Mouse (Mus musculus) hindbrain, embryonic 14.5 days (tissue): ENCODE results near the gene Rabac1. TPM values are rescaled to one million over a fixed set of nuclear protein-coding genes. Genes with fewer than 3 reads are reported as not detected.

ENCODE experiments used
- ATAC-seq: fragments of 200-750 bp; cut with Nextera tagmentation; 2 replicates; pipeline ENCODE4 v1.8.0; 2017; ENCODE audit warnings: moderate number of reproducible peaks, mild to moderate bottlenecking, moderate TSS enrichment, moderate library complexity; ENCODE audit not compliant: low FRiP score
- DNase-seq: peaks from one replicate; pipeline ENCODE4 v3.0.0-alpha.2; 2015; ENCODE audit warnings: low spot score
- H3K27ac ChIP-seq: fragments of 300-500 bp; sonication (generic); 2 replicates; pipeline ENCODE4 v1.5.1; 2014; ENCODE audit warnings: mild to moderate bottlenecking, moderate library complexity
- H3K27me3 ChIP-seq: fragments of 300-500 bp; sonication (generic); 2 replicates; pipeline ENCODE4 v1.6.1; 2014; ENCODE audit warnings: mild to moderate bottlenecking, low read length, mixed read lengths; ENCODE audit not compliant: control insufficient read depth, insufficient read depth
- H3K36me3 ChIP-seq: fragments of 300-500 bp; sonication (generic); replicated peaks from 2 replicates; pipeline ENCODE4 v1.6.1; 2014; ENCODE audit not compliant: control insufficient read depth, insufficient read depth
- H3K4me1 ChIP-seq: fragments of 300-500 bp; sonication (generic); replicated peaks from 2 replicates; pipeline ENCODE4 v1.6.1; 2014; ENCODE audit warnings: antibody characterized with exemption, low read length, mixed read lengths; ENCODE audit not compliant: control insufficient read depth, insufficient read depth
- H3K4me2 ChIP-seq: fragments of 300-500 bp; sonication (generic); replicated peaks from 2 replicates; pipeline ENCODE4 v1.6.1; 2014; ENCODE audit warnings: mild to moderate bottlenecking, moderate library complexity
- H3K4me3 ChIP-seq: fragments of 300-500 bp; sonication (generic); replicated peaks from 2 replicates; pipeline ENCODE4 v1.5.1; 2014; ENCODE audit warnings: mild to moderate bottlenecking, low read length
- H3K9ac ChIP-seq: fragments of 300-500 bp; sonication (generic); 2 replicates; pipeline ENCODE4 v1.6.1; 2014
- H3K9me3 ChIP-seq: fragments of 300-500 bp; sonication (generic); 2 replicates; pipeline ENCODE4 v1.6.1; 2016; ENCODE audit warnings: low read length; ENCODE audit not compliant: control insufficient read depth
- WGBS: fragments of 180-500 bp; shearing (Covaris S2); extraction: QIAGEN DNeasy Blood & Tissue Kit; methylation state at CpG from one replicate; pipeline ENCODE4 v1.1.7; 2014; 5-methylcytosine and 5-hydroxymethylcytosine counted together
- polyA plus RNA-seq: library from polyadenylated mRNA; unstranded; fragments of >200 nt; fragmentation: Nextera tagmentation; extraction: Ambion mirVana; gene quantifications from 2 replicates; pipeline ENCODE4 v1.2.1, GENCODE M21; 2014

The Rabac1 gene
- polyA plus RNA-seq = 331 and 332 TPM in 2 replicates

GRCm38 (mm10) chr7:24971972-24972893 lies at the start of gene Rabac1:
Gene Rabac1 (minus strand): TSS chr7:24972754.
- Histone ChIP-seq H3K9me3 (no peaks in the 10 kb centered on the region), H3K4me3 (peak within 1 kb of the TSS; percentile 60), H3K4me1 (peaks cover 9% of the 10 kb centered on the region; the same call in 1 of the 2 replicates), H3K27me3 (no peaks in the 10 kb centered on the region), H3K9ac (peak within 1 kb of the TSS; percentile 71), H3K27ac (peak within 1 kb of the TSS; percentile 74), H3K4me2 (peak within 1 kb of the TSS; percentile 68), H3K36me3 (peaks cover 14% of the 10 kb centered on the region)
- WGBS = 0% methylated on average over 45 of the region's 45 CpGs
- peak; percentile 94 for DNase-seq
- ATAC-seq = peak; percentile 92

- Histone ChIP-seq H3K4me1 (peaks cover 44% of the 10 kb centered on the region), H3K27me3 (no peaks in the 10 kb centered on the region; the same call in 1 of the 2 replicates), H3K36me3 (peaks cover 54% of the 10 kb centered on the region), H3K4me2 (no peak overlapping the region), H3K9me3 (no peaks in the 10 kb centered on the region), H3K4me3 (no peak overlapping the region), H3K9ac (no peak overlapping the region), H3K27ac (no peak overlapping the region)
- WGBS = 68% methylated on average over 7 of the region's 7 CpGs
- DNase-seq (no peak), ATAC-seq (no peak)
Measured at GRCm38 (mm10) chr7:25011592-25011991, 39.0 kb upstream of the Rabac1 start.

GRCm38 (mm10) chr7:25010090-25010913 lies 37.7 kb upstream of the Rabac1 start:
- 2% methylated on average over 82 of the region's 97 CpGs for WGBS

GRCm38 (mm10) chr7:25009099-25009700 lies 36.6 kb upstream of the Rabac1 start:
- peak overlapping the region; percentile 66 for H3K9ac ChIP-seq
- H3K36me3 ChIP-seq = peaks cover 30% of the 10 kb centered on the region
- H3K27ac ChIP-seq = peak overlapping the region; percentile 99
- ATAC-seq (peak; percentile 7; the same call in 1 of the 2 replicates), DNase-seq (peak; percentile 74)
- H3K4me1 ChIP-seq = peaks cover 51% of the 10 kb centered on the region
- WGBS = 4% methylated on average over 20 of the region's 20 CpGs
- H3K9me3 ChIP-seq = no peaks in the 10 kb centered on the region
- peak overlapping the region; percentile 24 for H3K4me3 ChIP-seq
- peak overlapping the region; percentile 65 for H3K4me2 ChIP-seq
- H3K27me3 ChIP-seq = no peaks in the 10 kb centered on the region; the same call in 1 of the 2 replicates

More at GRCm38 (mm10) chr7:25010090-25010913, 37.7 kb upstream of the Rabac1 start:
- H3K9ac ChIP-seq = peak overlapping the region; percentile 66
- peak overlapping the region; percentile 65 for H3K4me2 ChIP-seq
- no peaks in the 10 kb centered on the region for H3K9me3 ChIP-seq
- DNase-seq (peak; percentile 68), ATAC-seq (no peak)
- H3K36me3 ChIP-seq = peaks cover 41% of the 10 kb centered on the region
- H3K27ac ChIP-seq = peak overlapping the region; percentile 99
- no peaks in the 10 kb centered on the region; the same call in 1 of the 2 replicates for H3K27me3 ChIP-seq
- H3K4me3 ChIP-seq = peak overlapping the region; percentile 24
- peaks cover 51% of the 10 kb centered on the region for H3K4me1 ChIP-seq

DNA sequence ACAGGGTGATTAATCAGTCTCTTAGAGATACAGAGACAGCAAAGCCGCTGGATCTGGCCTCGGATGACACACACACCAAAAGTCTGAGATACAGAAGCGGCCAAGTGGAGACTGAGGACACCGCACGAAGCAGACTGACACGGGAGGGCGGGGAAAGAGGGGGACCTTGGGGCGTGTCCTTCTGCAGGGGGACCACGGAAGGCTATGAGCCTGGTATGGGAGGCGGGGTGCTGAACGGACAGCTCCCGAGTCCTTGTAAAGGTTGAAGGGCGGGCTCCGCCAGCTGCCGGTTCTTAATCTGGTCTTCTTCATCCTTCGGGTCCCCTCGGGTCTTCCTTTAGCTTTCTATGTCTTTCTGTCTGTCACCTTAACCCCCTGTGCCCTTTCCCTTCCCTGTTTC lies 36.1 kb upstream of the Rabac1 start:
- peaks cover 57% of the 10 kb centered on the region for H3K4me1 ChIP-seq
- H3K36me3 ChIP-seq = peaks cover 24% of the 10 kb centered on the region
- H3K9ac ChIP-seq = peak overlapping the region; percentile 66
- peak overlapping the region; percentile 65 for H3K4me2 ChIP-seq
- no peaks in the 10 kb centered on the region for H3K9me3 ChIP-seq
- WGBS = 1% methylated on average over 17 of the region's 17 CpGs
- DNase-seq = peak; percentile 57
- ATAC-seq = no peak
- H3K27me3 ChIP-seq = no peaks in the 10 kb centered on the region; the same call in 1 of the 2 replicates
- peak overlapping the region; percentile 99 for H3K27ac ChIP-seq
- H3K4me3 ChIP-seq = peak overlapping the region; percentile 24

DNA sequence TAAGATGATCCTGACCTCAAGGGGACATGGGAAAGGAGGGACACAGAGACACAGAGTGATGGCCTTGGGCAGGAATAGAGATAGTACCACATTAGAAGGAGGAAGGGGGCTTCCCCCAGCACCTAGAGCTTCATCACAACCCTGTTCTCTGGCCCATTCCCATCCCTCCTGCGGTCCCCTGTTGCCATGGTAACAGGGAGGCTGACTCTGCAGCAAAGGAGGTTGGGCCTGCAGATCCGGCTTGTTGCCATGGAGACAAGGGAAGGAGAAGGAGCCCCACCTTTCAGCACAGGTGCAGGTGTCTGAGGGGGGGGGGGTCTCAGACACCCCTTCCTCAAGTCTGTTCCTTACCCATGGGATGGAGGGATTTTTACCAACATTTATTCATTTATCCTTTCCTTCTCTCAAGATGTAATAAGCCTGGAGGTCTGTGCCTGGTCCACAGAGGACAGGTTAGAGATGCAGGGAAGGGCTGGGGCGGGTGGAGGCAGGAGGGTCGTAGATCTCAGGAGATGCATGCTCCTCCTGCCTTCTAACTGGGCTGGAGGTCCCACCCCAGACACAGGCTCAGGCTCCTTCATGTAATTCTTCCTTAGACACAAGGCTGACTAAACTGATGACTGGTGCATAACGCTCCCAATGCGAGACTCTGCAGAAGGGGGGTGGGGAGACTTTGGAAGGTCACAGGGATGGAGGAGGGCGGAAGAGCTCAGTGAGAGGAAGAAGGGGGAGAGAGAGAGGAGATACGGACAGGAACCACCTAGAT lies 35.2 kb upstream of the Rabac1 start:
- peaks cover 23% of the 10 kb centered on the region for H3K36me3 ChIP-seq
- H3K27ac ChIP-seq = peak overlapping the region; percentile 99
- peak overlapping the region; percentile 24 for H3K4me3 ChIP-seq
- no peaks in the 10 kb centered on the region; the same call in 1 of the 2 replicates for H3K27me3 ChIP-seq
- WGBS = 6% methylated on average over 8 of the region's 8 CpGs
- DNase-seq = peak; percentile 86
- H3K4me1 ChIP-seq = peaks cover 65% of the 10 kb centered on the region
- H3K4me2 ChIP-seq = peak overlapping the region; percentile 65
- H3K9ac ChIP-seq = peak overlapping the region; percentile 66
- H3K9me3 ChIP-seq = no peaks in the 10 kb centered on the region
- ATAC-seq = peak; percentile 47

DNA sequence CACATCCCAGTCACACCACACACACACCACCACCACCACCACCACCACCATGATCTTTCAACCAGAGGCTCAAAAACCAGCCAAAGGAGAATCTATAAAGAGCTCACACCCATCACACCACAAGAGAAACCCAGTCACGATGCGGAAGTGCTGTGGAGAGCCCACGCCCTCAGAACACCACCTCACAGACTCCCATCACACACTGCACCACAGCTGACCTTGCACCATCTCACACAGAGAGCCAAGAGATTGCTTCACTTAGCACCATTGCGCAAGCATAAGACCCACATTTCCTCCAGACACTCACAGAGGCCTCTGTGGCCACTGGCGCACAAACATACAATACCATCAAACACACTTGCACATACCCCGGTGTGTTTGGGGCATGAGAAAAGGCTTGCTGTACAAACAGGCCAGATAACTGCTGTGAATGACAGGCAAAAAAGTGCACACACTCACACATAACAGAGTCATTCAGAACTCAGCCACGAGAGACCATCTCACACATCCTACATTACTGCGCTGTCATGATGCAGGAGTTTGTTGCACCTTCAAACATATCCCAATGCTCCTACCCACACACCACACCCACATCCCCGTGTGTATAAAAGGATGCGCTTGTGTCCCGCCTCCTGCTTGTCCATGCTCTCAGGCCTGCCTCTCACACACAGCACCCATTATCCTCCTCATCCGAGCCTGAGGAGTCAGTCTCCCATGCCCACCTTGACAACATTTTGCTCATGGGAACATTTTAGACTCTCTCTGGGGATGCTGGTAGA lies 34.2 kb upstream of the Rabac1 start:
- Histone ChIP-seq H3K27me3 (no peaks in the 10 kb centered on the region), H3K4me2 (peak overlapping the region; percentile 65), H3K4me3 (no peak overlapping the region), H3K27ac (peak overlapping the region; percentile 99), H3K4me1 (peaks cover 68% of the 10 kb centered on the region), H3K9me3 (no peaks in the 10 kb centered on the region), H3K36me3 (peaks cover 13% of the 10 kb centered on the region), H3K9ac (peak overlapping the region; percentile 90)
- DNase-seq = no peak
- no peak for ATAC-seq
- 75% methylated on average over 12 of the region's 12 CpGs for WGBS

DNA sequence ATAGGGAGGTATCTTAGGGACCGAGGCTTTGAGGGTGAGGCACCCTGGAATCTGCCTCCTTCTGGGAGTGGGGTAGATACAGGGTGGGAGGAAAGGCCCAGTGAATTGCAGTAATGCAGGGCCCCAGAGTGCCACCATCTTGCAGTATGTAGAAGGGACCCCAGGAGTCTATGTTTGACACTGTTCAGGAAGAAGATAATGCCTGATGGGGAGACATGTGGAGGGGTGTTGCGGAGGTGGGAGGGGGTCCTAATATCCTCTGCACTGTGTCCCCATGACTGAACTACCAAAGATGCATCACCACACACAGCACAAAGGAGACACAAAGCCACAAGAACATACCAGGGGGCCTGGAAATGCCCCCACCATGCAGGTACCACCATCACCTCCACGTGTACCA lies 33.6 kb upstream of the Rabac1 start:
- DNase-seq = no peak
- 64% methylated on average over 3 of the region's 3 CpGs for WGBS
- no peaks in the 10 kb centered on the region for H3K9me3 ChIP-seq
- peak; percentile 18 for ATAC-seq
- peak overlapping the region; percentile 54 for H3K4me2 ChIP-seq
- peak overlapping the region; percentile 90 for H3K9ac ChIP-seq
- peaks cover 9% of the 10 kb centered on the region for H3K36me3 ChIP-seq
- H3K27ac ChIP-seq = peak overlapping the region; percentile 99
- H3K4me3 ChIP-seq = peak overlapping the region; percentile 76
- peaks cover 68% of the 10 kb centered on the region for H3K4me1 ChIP-seq
- H3K27me3 ChIP-seq = no peaks in the 10 kb centered on the region
